Mouse (Mus musculus) heart, adult 2 months (tissue): ENCODE data around the gene Efcab2. TPM values are rescaled to one million over a fixed set of nuclear protein-coding genes. Genes with fewer than 3 reads are reported as not detected.

Experiments
- DNase-seq, 2 experiments: peaks; one replicate each; pipeline ENCODE4 v3.0.0; 2021
- H3K27ac ChIP-seq: fragments of 200-600 bp; 2 replicates; pipeline ENCODE4 v1.8.1; 2022
- H3K27me3 ChIP-seq: fragments of 200-500 bp; 2 replicates; pipeline ENCODE4 v1.6.1; 2012; ENCODE audit warnings: mild to moderate bottlenecking, low read length, inconsistent platforms, mixed read lengths; ENCODE audit not compliant: control insufficient read depth, insufficient read depth
- H3K36me3 ChIP-seq: fragments of 200-500 bp; 2 replicates; pipeline ENCODE4 v1.6.1; 2012; ENCODE audit warnings: low read length, inconsistent platforms; ENCODE audit not compliant: control insufficient read depth, insufficient read depth
- H3K4me1 ChIP-seq: fragments of 200-500 bp; 2 replicates; pipeline ENCODE4 v1.6.1; 2011; ENCODE audit warnings: low read length; ENCODE audit not compliant: control insufficient read depth, insufficient read depth
- H3K4me3 ChIP-seq: fragments of 200-600 bp; 2 replicates; pipeline ENCODE4 v1.8.1; 2022
- H3K79me2 ChIP-seq: fragments of 200-500 bp; replicated peaks from 2 replicates; pipeline ENCODE4 v1.6.1; 2012; ENCODE audit warnings: mild to moderate bottlenecking, inconsistent platforms, low read length, moderate library complexity, mixed read lengths; ENCODE audit not compliant: control insufficient read depth, insufficient read depth
- H3K9ac ChIP-seq: fragments of 200-500 bp; 2 replicates; pipeline ENCODE4 v1.6.1; 2012; ENCODE audit warnings: low read depth, mild to moderate bottlenecking, control low read depth, inconsistent platforms, low read length, mixed read lengths
- CTCF ChIP-seq: fragments of 200-600 bp; IDR thresholded peaks from 2 replicates; pipeline ENCODE4 v1.8.1; 2022; ENCODE audit warnings: antibody characterized with exemption, mild to moderate bottlenecking, moderate library complexity
- EP300 ChIP-seq: fragments of 200-500 bp; IDR thresholded peaks from 2 replicates; pipeline ENCODE4 v1.6.1; 2011; ENCODE audit warnings: low read depth, low read length, control low read depth; ENCODE audit not compliant: insufficient read depth
- POLR2A ChIP-seq: fragments of 200-500 bp; IDR thresholded peaks from 2 replicates; pipeline ENCODE4 v1.6.1; 2011; ENCODE audit warnings: mild to moderate bottlenecking, low read depth, low read length, control low read depth; ENCODE audit not compliant: insufficient read depth
- WGBS: fragments of 180-500 bp; shearing (Covaris S2); methylation state at CpG from one replicate; pipeline ENCODE4 v1.1.7; 2018; 5-methylcytosine and 5-hydroxymethylcytosine counted together
- intact Hi-C: fragments of 180-260 bp; cut with DNase I; formaldehyde crosslinking; loops from one replicate; pipeline ENCODE4 v1.15.1; 2025
- microRNA-seq, 2 experiments: library from miRNA; unstranded; fragments of <30 nt; microRNA quantifications; one replicate each; pipeline ENCODE4 v1.2.0; 2021
- polyA plus RNA-seq: library from polyadenylated mRNA; depleted of rRNA; stranded (reverse); fragments of >200 nt; gene quantifications from 2 replicates; pipeline ENCODE4 v1.2.3, GENCODE M21; 2012; rRNA removed
- total RNA-seq, 2 experiments: library from RNA; stranded (reverse); gene quantifications; 2 replicates each; pipeline ENCODE4 v1.2.3; 2021

Efcab2 gene
- total and polyA plus RNA-seq, 3 experiments = 11.4 to 112 (median 94.1) TPM

DNA sequence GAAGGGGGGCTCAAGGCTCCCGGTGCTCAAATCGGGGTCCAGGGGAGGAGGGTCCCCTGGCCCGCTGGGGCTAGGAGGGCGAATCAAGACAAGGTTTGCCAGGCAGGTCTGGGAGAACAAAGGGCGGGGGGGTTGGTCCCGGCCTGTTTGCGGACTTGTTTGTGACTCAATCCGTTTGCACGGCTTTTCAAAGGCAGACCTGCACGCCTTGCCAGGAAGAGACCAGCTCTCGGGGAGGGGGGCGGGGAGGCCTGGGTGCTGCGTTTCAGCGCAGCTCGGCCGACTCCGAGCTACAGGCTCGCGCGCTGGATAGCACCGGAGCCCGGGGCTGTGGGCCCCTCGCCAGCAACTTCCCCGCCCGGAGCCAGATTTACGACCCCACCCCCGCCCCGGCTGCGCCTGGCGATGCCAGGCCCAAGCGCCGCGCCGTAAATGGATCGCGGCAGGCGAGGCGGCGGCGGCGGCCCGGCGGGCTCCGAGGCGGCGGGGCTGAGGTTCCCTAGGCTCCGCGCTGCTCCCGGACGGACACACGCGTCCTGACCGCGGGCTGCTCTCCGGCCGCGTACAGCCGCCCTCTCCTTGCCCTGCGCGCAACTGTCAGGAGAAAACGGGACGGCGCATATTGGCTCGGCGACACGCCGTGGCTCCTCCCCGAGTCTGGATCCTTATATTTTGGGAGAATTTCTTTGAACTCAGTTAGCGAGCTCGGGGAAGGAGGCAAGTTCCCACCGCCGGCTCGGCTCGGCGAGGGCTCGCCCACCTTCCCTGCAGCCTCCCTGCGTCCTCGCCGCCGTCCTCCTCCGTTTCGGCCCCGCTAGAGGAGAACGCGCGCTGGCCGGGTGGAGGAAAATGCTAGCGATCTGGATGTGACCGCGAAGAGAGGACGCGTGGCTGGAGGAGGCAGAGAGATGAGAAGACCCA, 122.8 kb downstream of the Efcab2 start, which contains the start of gene Kif26b:
Gene Kif26b, plus strand, starts transcription at position 695 of the 921 bp plus-strand sequence.
- under 1% methylated on average over 92 of the region's 92 CpGs for WGBS
- Histone ChIP-seq H3K4me1 (no peaks in the 10 kb centered on the region), H3K9ac (peak within 1 kb of the TSS; percentile 63), H3K27me3 (peaks cover 11% of the 10 kb centered on the region; the same call in 1 of the 2 replicates), H3K4me3 (peak within 1 kb of the TSS; percentile 58), H3K79me2 (no peaks in the 10 kb centered on the region), H3K27ac (peak within 1 kb of the TSS; percentile 3; the same call in 1 of the 2 replicates), H3K36me3 (no peaks in the 10 kb centered on the region)
- intact Hi-C loops = no loop called here
- TF ChIP-seq POLR2A = no peak
- no peak for TF ChIP-seq EP300
- no peak for TF ChIP-seq CTCF
- DNase-seq = peak; percentile 47 to 53

DNA sequence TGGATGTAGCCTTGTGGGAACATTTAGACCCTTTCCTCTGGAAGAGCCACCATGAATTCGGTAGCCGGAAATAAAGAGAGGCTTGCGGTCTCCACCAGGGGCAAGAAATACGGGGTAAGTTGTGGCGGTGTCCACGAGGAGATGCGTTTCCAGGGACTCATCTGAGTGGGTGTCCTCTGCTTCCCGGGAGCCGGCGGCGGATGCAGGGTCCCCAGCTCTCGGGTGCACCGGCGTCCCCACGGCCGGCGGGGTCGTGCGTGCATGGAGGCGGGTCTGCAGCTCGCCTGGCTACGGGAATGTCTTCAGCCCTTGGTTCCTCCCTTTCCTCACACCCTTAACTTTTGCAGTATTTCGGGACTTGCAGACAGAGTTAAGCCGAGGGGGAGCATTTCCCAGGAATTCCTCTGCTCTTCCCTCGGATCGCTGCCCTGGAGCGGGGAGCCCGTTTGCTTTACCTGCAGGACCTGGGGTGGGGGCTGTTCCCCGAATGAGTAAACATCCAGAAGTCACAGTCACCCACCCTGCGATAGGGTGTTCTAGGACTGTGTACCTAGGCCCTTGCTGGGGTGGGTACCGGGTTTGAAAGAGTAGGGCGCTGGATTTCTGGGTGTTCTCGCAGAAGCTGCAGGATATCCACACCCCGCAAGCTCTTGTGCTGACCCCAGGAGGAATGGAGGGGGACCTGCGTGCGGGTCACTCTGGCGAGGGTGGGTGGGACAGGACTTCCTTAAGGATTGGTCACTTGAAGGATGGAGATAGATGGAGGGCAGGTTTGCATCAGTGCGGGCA, 123.8 kb downstream of the Efcab2 start:
- intact Hi-C loops = no loop called here
- Histone ChIP-seq H3K79me2 (no peaks in the 10 kb centered on the region), H3K27me3 (peaks cover 11% of the 10 kb centered on the region; the same call in 1 of the 2 replicates), H3K4me1 (no peaks in the 10 kb centered on the region), H3K27ac (no peak overlapping the region), H3K36me3 (no peaks in the 10 kb centered on the region), H3K9ac (no peak overlapping the region; the same call in 1 of the 2 replicates), H3K4me3 (peak overlapping the region; percentile 58)
- TF ChIP-seq CTCF (no peak), POLR2A (no peak), EP300 (no peak)
- peak; percentile 9 to 26 for DNase-seq
- under 1% methylated on average over 38 of the region's 38 CpGs for WGBS

DNA sequence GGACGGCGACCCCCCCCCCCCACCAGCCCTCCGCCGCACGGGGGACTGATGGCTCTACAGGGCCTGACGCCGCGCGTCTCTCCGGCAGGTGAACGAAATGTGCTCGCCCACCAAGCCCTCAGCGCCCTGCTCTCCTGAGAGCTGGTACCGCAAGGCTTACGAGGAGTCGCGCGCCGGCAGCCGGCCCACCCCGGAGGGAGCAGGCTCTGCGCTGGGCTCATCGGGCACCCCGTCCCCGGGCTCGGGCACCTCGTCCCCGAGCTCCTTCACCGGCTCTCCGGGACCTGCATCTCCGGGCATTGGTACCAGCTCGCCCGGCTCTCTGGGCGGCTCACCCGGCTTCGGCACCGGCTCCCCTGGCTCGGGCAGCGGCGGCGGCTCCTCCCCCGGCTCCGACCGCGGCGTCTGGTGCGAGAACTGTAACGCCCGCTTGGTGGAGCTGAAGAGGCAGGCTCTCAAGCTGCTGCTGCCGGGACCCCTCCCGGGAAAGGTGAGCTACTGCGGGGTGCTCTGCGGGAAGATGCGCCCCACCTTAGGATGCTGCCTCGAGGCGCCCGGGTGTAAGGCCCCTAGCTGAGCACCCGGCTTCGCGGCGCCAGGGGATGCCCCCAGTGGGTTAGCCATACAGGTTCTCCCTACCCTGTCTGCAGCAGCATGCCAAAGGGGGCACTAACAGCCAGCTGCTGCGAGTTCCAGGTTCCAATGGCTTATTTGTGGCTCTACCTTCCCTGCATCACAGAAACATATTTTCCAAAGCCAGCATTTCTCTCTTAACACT, 124.6 kb downstream of the Efcab2 start:
- intact Hi-C loops = no loop called here
- H3K79me2 ChIP-seq = no peaks in the 10 kb centered on the region
- TF ChIP-seq EP300 (no peak), CTCF (peak; percentile 86)
- peak; percentile 75 to 82 for DNase-seq
- under 1% methylated on average over 61 of the region's 62 CpGs for WGBS
- H3K27me3 ChIP-seq = peaks cover 11% of the 10 kb centered on the region; the same call in 1 of the 2 replicates
- H3K4me1 ChIP-seq = no peaks in the 10 kb centered on the region
- H3K36me3 ChIP-seq = no peaks in the 10 kb centered on the region
- H3K4me3 ChIP-seq = peak overlapping the region; percentile 58
- H3K27ac ChIP-seq = no peak overlapping the region
- peak overlapping the region; percentile 54 for H3K9ac ChIP-seq

Small RNA genes within 50 kb of the gene (microRNA-seq; reads per million reads assigned to microRNA genes)
- 0 reads per million in 2 experiments for gene Gm27458

Other genes with a start within 250 kb of the Efcab2 start
- 10 to 100 TPM; 16.3 to 18.1 TPM for gene Desi2, start 218.7 kb upstream of the Efcab2 start, total RNA-seq
- gene Desi2, start 218.7 kb upstream of the Efcab2 start, polyA plus RNA-seq = 7.2 and 13.2 TPM in 2 replicates
- gene Cox20, start 87.0 kb upstream of the Efcab2 start, total RNA-seq = 100 to 1,000 TPM; 102 to 105 TPM
- gene Cox20, start 87.0 kb upstream of the Efcab2 start, polyA plus RNA-seq = 54.7 and 107 TPM in 2 replicates
- gene Hnrnpu, start 68.3 kb upstream of the Efcab2 start, total RNA-seq = 100 to 1,000 TPM; 167 to 176 TPM
- gene Hnrnpu, start 68.3 kb upstream of the Efcab2 start, polyA plus RNA-seq = 27.3 and 52.4 TPM in 2 replicates
- gene Kif26b, start 123.0 kb downstream of the Efcab2 start, total RNA-seq = 1 to 10 TPM; 2.4 to 3.0 TPM
- 0.86 and 1.1 TPM in 2 replicates for gene Kif26b, start 123.0 kb downstream of the Efcab2 start, polyA plus RNA-seq